Mouse (Mus musculus): ENCODE data around the gene Arhgef38.

The Arhgef38 gene

GRCm38 (mm10) chr3:133165130-133165529 lies 69.6 kb downstream of the Arhgef38 start:
- DNase-seq (ENCODE audit: low spot score in 2 of 2): no peak

GRCm38 (mm10) chr3:133163913-133164406 lies 70.8 kb downstream of the Arhgef38 start:
- DNase-seq (ENCODE audit: low spot score in 2 of 2): no peak

GRCm38 (mm10) chr3:133163174-133163573 lies 71.6 kb downstream of the Arhgef38 start:
- DNase-seq (ENCODE audit: low spot score in 2 of 2): no peak

- DNase-seq (ENCODE audit: low spot score in 2 of 2): no peak
Measured at GRCm38 (mm10) chr3:133161407-133161806, 73.3 kb downstream of the Arhgef38 start.

- DNase-seq (ENCODE audit: low spot score in 2 of 2): no peak
Measured at GRCm38 (mm10) chr3:133158260-133158659, 76.5 kb downstream of the Arhgef38 start.

GRCm38 (mm10) chr3:133154683-133155082 lies 80.1 kb downstream of the Arhgef38 start:
- DNase-seq (ENCODE audit: low spot score in 2 of 2): no peak

GRCm38 (mm10) chr3:133153629-133154028 lies 81.1 kb downstream of the Arhgef38 start:
- DNase-seq (ENCODE audit: low spot score in 2 of 2): no peak

GRCm38 (mm10) chr3:133152831-133153230 lies 81.9 kb downstream of the Arhgef38 start:
- DNase-seq (ENCODE audit: low spot score in 2 of 2): no peak

- DNase-seq (ENCODE audit: low spot score in 2 of 2): no peak
Measured at GRCm38 (mm10) chr3:133151629-133152028, 83.1 kb downstream of the Arhgef38 start.

GRCm38 (mm10) chr3:133144511-133145147 lies 90.1 kb downstream of the Arhgef38 start:
- DNase-seq (ENCODE audit: low spot score in 2 of 2): no peak

GRCm38 (mm10) chr3:133141877-133142276 lies 92.9 kb downstream of the Arhgef38 start:
- no peak for DNase-seq (ENCODE audit: low spot score in 2 of 2)

GRCm38 (mm10) chr3:133132611-133133010 lies 102.1 kb downstream of the Arhgef38 start:
- DNase-seq (ENCODE audit: low spot score in 2 of 2): no peak

- no peak for DNase-seq (ENCODE audit: low spot score in 2 of 2)
Measured at GRCm38 (mm10) chr3:133131372-133131771, 103.4 kb downstream of the Arhgef38 start.

GRCm38 (mm10) chr3:133113281-133113680 lies 121.5 kb downstream of the Arhgef38 start:
- DNase-seq (ENCODE audit: low spot score in 2 of 2): no peak

GRCm38 (mm10) chr3:133111741-133112140 lies 123.0 kb downstream of the Arhgef38 start:
- DNase-seq (ENCODE audit: low spot score in 2 of 2): peak in 1 of 2 experiments; percentile 10

- DNase-seq (ENCODE audit: low spot score in 2 of 2): no peak
Measured at GRCm38 (mm10) chr3:133109844-133110243, 124.9 kb downstream of the Arhgef38 start.

GRCm38 (mm10) chr3:133108731-133109130 lies 126.0 kb downstream of the Arhgef38 start:
- DNase-seq (ENCODE audit: low spot score in 2 of 2): no peak

GRCm38 (mm10) chr3:133104436-133104835 lies 130.3 kb downstream of the Arhgef38 start:
- no peak for DNase-seq (ENCODE audit: low spot score in 2 of 2)

GRCm38 (mm10) chr3:133103768-133104167 lies 131.0 kb downstream of the Arhgef38 start:
- no peak for DNase-seq (ENCODE audit: low spot score in 2 of 2)

GRCm38 (mm10) chr3:133098909-133099308 lies 135.8 kb downstream of the Arhgef38 start:
- no peak for DNase-seq (ENCODE audit: low spot score in 2 of 2)

GRCm38 (mm10) chr3:133098336-133098735 lies 136.4 kb downstream of the Arhgef38 start:
- no peak for DNase-seq (ENCODE audit: low spot score in 2 of 2)

- no peak for DNase-seq (ENCODE audit: low spot score in 2 of 2)
Measured at GRCm38 (mm10) chr3:133097936-133098335, 136.8 kb downstream of the Arhgef38 start.

GRCm38 (mm10) chr3:133094305-133094704 lies 140.4 kb downstream of the Arhgef38 start:
- no peak for DNase-seq (ENCODE audit: low spot score in 2 of 2)

- DNase-seq (ENCODE audit: low spot score in 2 of 2): no peak
Measured at GRCm38 (mm10) chr3:133092936-133093335, 141.8 kb downstream of the Arhgef38 start.
